Mouse (Mus musculus): ENCODE measurements around the gene 4930442H23Rik.
"Not testable (repeated sequence)": the region's sequence is repeated elsewhere in the genome, so short reads cannot be mapped to it uniquely, and the experiment has no call there.

4930442H23Rik gene

DNA sequence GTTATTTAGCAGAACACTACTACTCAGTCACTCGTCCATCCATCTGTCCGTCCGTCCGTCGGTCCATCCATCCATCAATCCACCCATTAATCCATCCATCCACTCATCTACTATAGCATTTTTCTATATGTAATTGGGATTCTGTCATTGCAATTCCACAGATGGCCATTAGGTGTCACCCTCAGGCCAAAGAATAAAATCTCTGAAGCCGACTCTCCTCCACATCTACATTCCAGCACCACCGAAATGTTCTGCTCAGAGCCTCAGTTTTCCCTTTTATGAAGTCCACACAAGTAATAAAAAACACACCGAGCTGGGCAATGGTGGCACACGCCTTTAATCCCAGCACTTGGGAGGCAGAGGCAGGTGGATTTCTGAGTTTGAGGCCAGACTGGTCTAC lies 14.6 kb upstream of the 4930442H23Rik start:
- in situ Hi-C loops (cut with MboI, MseI) = no loop called here

DNA sequence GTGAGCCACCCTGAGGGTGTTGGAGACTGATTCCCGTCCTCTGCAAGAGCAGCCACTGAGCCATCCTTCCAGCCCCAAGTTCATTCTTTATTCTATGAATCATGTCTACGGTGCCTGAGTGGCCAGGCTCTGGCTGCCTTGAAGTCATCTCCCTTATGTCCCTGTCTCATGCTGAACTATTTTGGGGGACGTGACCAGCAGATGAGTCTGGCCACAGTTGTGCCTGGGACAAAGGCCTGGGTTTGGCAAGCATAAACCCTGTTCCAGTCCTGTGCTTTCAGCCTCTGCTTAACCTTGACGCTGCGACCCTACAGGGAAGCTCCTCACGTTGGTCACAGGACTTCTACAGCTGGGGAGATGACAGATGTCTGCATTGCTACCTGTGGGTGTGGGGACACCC lies 13.7 kb upstream of the 4930442H23Rik start:
- in situ Hi-C loops (cut with MboI, MseI) = no loop called here

DNA sequence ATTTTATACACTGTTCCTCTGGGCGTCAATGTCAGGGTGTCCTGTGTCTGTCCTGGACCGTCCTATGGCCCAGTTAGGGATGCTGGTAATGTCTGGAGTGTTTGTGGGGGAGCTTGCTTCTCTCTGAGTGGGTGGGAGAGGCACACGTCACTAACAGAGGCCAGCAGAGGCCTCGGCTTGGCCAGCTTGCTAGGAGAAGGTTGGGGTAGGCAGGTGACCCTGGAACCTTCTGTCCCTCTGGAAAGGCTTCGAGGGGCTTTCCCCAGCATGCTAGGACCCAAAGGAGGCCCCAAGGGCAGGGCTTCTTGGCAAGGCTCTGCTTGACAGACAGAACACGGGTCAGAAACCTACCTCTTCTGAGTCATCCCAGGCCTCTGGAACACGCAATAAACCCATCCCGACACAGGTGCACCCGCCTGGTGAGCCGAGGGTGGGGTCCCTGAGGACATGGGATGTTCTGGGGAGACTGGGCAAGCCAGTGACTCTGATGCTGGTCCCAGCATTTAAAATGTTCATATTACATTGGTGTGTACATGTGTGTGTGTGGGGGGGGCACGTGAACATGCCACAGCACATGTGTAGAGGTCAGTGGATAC lies 12.9 kb upstream of the 4930442H23Rik start:
- in situ Hi-C loops (cut with MboI, MseI) = no loop called here

DNA sequence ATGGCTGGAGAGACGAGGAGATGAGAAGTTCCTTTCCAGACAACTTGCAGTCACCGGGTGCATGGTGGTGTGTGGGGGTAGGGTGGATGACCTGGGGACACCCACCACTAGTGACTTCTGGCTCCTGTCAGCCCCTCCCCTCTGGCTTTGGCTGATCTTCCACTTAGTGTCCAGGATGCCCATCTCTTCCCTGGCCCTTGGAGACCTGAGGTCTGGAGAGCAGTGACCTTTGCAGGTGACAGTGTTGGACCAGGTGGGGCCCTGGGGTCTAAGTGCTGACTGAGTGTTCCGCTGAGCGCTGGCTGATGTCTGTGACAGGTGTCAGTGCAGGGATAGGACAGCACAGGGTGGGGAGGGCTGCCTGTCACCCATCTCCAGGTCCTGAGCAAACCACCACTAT lies 11.7 kb upstream of the 4930442H23Rik start:
- in situ Hi-C loops (cut with MboI, MseI) = no loop called here

DNA sequence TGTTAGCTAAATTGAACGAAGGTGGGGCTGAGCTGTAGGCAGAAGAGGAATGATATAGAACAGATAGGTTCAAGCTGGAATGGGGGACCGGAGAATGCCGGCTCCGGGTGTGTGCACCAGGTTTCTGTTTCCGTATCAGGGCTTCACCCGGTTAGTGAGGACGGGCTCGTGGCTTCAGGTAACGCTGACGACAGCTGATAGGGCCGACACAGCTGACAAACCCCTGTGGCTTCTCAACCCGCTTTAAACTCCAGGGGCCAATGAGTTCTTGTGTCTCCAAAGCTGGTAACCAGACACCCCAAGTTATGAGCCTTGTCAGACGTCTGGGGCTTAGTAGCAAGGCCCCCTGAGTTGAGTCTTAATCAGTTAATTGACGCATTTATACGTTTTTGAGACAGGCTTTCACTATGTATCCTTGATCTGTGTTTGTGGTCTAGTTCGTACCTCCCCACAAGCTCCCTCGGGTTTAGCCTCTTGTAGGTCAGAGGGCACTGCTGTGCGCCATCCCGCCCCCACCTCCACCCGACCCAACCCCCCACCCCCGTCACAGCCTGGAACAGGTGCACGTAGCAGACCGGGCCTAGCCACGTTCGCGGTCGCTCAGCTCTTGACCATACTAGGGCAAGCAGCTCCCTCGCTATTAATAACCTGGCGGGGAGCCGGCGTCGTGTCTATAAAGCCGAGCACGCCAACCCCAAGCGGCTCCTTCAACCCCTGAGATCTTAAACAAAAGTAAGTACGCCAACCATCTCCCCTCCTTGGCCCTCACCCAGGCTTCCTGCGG lies 10.5 kb upstream of the 4930442H23Rik start:
- in situ Hi-C loops (cut with MboI, MseI) = no loop called here

DNA sequence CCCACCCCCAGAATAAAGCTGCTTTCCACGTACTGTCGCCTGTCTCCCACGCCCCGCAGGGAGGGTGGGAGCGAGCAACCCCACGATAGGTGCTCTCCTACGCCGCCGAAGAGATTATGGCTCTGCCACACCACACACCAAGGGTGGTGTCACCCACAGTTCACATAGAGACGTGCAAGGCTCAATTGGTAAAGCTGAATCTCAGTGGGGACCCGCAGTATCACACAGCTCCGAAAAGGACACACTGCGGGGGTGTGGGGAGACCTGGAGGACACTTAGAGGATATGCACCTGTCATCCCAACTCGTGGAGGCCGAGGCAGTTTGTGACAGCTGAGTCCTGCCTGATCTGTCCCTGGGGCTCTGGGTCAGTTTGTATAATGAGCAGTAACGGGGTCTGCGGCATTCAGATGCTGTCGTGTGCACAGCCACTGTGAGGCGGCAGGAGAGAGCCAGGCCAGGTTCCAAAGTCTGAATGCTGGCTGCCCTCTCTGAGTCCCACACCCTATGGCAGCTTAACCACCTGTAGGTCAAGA lies 9.4 kb upstream of the 4930442H23Rik start:
- in situ Hi-C loops (cut with MboI, MseI) = no loop called here

DNA sequence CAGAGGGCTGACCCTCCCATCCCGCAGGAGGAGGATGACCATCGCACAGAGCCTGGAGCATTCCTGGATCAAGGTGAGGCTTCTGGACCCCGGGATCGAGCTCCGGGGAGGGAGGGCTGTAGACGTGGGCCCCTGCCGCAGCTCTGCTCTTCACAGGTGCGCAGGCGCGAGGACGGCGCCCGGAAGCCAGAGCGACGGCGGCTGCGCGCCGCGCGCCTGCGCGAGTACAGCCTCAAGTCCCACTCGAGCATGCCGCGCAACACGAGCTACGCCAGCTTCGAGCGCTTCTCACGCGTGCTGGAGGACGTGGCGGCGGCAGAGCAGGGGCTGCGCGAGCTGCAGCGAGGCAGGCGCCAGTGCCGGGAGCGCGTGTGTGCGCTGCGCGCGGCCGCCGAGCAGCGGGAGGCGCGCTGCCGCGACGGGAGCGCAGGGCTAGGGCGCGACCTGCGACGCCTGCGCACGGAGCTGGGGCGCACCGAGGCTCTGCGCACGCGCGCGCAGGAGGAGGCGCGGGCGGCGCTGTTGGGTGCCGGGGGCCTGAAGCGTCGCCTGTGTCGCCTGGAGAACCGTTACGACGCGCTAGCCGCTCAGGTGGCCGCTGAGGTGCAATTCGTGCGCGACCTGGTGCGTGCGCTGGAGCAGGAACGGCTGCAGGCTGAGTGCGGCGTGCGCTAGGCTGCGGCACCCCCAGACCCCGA lies 8.8 kb upstream of the 4930442H23Rik start:
- in situ Hi-C loops (cut with MboI, MseI) = no loop called here

DNA sequence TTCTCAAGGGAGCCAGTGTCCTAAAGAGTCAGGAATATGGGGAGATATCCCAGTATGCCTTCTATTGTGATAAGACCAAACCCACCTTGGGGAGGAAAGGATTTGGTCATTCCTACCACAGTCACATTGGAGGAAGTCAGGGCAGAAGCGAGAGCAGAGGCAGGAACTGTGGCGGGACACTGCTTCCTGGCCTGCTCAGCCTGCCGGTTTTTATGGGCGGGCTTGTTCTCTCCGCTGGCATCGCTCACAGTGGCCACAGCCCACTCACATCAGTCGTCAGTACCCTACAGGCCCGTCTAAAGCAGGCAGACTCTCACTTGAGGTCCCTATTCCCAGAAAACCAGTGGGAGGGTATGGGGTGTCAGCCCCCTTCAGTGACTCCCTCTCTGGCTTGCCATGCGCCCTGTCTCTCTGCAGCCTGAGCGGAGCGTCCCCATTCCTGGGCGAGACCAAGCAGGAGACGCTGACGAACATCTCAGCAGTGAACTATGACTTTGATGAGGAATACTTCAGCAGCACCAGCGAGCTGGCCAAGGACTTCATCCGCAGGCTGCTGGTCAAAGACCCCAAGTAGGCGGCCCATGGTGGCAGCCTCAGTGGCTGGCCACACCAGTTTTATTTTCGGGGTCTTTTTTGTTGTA lies 7.8 kb upstream of the 4930442H23Rik start:
- in situ Hi-C loops (cut with MboI, MseI) = no loop called here

DNA sequence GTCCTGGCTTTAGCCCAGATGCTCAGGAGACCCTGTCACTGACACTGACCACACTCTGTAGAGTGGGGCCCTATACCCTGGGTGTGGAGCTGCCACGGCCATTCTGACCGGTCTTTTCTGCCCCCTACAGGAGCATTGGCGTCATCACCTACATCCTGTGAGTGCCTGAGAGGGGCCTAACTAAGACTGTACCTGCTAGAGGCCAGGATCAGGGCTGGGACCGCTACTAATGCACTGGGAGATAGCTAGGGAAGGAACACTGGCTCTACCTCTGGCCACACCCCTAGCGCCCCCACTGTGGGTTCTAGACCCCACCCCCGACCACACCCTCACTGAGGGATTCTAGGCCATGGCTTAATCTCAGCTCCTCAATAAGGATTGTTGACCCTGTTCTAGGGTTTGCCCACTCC lies 7.3 kb upstream of the 4930442H23Rik start:
- in situ Hi-C loops (cut with MboI, MseI) = no loop called here

DNA sequence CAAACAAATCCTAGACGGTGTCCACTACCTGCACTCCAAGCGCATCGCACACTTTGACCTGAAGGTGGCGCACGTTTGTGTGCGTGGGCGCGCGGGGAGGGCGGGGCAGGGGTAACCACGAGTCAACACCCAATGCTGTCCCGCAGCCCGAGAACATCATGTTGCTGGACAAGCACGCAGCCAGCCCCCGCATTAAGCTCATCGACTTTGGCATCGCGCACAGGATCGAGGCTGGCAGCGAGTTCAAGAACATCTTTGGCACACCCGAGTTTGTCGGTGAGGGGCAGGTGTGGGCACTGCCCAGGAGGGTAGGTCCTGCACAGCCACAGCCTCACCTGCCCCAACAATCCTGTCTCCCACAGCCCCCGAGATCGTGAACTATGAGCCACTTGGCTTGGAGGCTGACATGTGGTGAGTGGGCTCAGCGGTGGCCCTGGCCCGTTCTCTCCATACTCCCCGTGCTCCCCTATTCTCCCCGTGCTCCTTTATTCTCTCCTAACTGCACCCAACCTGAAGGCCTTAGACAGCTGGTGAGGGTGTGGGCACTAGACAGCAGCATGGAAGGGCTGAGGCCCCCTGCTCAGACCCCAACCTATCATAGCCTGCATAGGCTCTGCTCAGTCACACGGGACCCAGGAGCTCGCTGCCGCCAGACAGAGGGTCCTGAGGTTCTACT lies 6.7 kb upstream of the 4930442H23Rik start:
- in situ Hi-C loops (cut with MboI, MseI) = no loop called here

DNA sequence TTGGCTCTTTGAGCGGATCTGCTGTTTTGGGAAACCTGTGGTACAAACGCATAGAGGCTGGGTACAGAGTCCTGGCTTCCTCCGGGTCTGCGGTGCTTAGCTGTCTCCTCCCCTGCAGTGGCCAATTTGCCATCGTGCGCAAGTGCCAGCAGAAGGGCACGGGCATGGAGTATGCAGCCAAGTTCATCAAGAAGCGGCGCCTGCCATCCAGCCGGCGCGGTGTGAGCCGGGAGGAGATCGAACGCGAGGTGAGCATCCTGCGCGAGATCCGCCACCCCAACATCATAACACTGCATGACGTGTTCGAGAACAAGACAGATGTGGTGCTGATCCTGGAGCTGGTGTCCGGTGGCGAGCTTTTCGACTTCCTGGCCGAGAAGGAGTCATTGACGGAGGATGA lies 6.2 kb upstream of the 4930442H23Rik start:
- in situ Hi-C loops (cut with MboI, MseI) = no loop called here

DNA sequence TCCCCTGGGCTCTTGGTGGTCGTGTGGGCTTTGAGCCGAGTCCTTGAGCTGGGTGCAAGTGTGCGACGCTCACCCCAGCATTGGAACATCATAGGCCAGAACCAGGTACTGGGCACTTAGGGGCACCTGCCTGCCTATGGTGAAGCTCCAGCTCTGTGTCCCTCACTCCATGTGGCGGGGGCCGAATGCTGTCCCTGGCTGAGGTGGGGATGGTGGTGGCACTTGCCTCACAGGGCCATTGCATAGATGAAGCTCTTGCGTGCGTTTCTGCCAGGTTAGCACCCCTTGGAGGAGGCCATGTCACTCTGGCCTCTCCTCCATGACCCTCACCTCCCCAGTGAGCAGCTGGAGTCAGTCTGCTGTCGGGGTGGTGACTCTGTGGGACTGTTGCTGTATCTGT lies 3.5 kb upstream of the 4930442H23Rik start:
- in situ Hi-C loops (cut with MboI, MseI) = no loop called here

DNA sequence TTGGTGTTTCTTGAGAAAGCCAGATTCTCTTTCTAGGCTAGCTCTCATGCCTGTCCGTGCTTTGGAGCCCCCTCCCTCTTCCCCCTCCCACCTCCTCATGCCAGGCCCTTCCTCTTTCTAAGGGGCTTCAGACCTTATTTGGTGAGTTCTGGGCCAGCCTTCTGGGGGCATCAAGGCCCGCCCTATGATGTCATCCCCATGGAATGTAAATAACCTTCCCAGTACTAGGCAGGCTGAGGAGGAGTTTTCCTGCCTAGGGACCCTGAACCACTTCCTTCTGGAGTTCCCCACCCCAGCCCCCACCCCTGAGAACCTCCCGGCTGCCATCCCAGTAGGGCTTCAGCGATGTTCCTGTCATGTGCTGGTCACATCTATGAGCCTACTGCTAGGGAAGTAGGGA lies 1.1 kb upstream of the 4930442H23Rik start:
- in situ Hi-C loops (cut with MboI, MseI) = no loop called here

DNA sequence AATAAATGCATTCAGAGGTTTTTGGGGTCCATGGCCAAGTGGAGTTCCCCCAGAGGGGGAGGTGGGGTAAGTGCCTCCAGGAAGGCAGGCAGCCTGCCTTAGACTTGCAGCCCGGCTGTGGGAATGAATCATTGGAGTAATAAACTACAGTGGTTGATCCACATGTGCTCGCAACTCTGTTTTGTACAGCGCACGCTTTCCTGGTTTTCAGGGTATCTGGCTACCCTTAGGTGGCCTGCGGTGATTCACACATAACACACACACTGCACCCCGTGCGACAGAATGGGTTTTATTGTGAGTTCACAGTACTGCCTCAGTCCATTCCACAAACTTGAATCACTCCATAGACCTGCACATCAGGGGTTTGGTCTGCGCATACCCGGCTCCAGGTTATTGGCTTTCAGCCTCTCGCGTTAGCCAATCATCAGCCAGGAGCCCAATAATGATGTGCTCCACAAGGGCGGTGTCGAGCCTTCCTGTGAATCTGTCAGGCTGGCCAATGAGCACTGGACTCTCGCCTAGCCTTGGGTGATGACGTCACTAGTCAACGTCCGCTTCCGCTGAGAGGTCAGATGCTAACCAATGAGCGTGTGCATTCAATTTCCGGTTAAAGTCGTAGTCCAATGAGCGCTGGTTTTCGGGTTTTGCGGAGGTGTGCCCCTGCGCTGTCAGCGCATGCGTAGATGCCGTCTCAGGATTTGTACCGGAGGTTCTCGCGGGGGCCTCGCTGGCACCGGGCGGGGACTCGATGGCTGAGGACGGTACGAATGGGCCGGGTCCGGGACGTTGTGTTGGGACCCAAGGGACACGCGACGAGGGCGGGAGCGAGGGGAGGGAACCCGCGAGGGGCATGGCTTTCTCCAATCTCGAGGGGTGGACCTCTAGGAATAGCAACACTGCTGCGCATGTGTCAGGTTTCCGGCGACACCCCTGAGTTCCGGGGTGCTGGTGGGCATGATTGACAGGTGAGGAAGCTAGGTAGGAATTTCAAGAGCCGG lies 1.0 kb downstream of the 4930442H23Rik start, which contains the start of gene Dapk3:
Gene Dapk3, plus strand, starts transcription at position 670 of the 998 bp plus-strand sequence.
- in situ Hi-C loops (cut with MboI, MseI) = no loop called here

DNA sequence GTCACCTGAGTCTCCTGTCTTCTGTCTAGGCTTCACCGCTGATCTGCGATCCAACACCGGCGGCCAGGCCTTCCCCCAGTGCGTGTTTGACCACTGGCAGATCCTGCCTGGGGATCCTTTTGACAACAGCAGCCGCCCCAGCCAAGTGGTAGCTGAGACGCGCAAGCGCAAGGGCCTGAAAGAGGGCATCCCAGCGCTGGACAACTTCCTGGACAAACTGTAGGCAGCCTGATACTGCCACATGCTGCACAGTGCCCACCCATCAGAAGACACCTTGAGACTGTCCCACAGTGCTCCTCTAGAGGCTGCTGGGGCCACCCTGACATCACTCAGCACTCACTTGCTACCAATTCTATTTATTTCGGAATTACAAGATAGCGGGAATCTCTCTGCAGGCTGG lies 1.8 kb downstream of the 4930442H23Rik start:
- in situ Hi-C loops (cut with MboI, MseI) = not testable (repeated sequence)

DNA sequence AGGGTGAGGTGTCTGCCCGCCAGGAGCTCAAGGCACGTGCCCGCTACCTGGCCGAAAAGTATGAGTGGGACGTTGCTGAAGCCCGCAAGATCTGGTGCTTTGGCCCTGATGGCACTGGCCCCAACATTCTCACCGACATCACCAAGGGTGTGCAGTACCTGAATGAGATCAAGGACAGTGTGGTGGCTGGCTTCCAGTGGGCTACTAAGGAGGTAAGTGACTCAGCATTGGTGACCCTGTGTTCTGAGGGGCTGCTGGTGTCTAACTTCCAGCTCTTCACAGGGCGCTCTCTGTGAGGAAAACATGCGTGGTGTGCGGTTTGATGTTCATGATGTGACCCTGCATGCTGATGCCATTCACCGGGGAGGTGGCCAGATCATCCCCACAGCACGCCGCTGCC lies 2.7 kb downstream of the 4930442H23Rik start:
- in situ Hi-C loops (cut with MboI, MseI) = no loop called here

DNA sequence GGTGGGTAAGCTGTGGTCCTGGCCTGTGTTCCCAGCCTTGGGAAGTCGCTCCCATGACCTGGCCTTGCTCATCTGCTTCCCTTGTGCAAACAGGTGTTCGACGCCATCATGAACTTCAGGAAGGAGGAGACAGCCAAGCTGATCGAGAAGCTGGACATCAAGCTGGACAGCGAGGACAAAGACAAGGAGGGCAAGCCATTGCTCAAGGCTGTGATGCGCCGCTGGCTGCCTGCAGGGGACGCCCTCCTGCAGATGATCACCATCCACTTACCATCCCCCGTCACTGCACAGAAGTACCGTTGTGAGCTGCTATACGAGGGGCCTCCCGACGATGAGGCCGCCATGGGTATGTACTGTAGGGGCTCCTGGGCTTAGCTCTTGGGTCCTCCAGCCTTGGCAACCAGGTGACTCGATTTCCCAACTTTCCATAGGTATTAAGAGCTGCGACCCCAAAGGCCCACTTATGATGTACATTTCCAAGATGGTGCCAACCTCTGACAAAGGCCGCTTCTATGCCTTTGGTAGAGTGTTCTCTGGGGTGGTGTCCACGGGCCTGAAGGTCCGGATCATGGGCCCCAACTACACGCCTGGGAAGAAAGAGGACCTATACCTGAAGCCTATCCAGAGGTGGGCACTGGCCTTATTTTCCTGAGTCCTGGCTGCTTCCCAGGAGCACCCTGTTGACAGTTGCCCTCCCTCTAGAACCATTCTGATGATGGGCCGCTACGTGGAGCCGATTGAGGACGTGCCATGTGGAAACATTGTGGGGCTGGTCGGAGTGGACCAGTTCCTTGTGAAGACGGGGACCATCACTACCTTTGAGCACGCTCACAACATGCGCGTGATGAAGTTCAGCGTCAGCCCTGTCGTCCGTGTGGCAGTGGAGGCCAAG lies 4.0 kb downstream of the 4930442H23Rik start:
- in situ Hi-C loops (cut with MboI, MseI) = no loop called here

DNA sequence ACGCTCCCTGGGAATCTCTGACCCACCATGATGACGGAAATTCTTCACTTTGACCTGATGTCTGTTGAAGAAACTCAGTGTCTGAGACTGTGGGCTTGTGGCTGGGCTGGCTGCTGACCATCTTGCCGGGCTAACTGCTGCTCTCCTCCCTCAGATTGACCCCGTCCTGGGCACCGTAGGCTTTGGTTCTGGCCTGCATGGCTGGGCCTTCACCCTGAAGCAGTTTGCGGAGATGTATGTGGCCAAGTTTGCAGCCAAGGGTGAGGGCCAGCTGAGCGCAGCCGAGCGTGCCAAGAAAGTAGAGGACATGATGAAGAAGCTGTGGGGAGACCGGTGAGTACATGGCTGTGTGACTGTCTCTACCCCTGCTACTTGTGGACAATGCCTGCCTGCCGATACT lies 4.7 kb downstream of the 4930442H23Rik start:
- in situ Hi-C loops (cut with MboI, MseI) = no loop called here

All from T-helper 17 cell (primary cell).